Mouse (Mus musculus) c-Kit-positive CD71-positive TER-119-negative erythroid progenitor cells, embryonic 14.5 days (primary cell): ENCODE measurements around the gene Thra.
"Not testable (repeated sequence)": the region's sequence is repeated elsewhere in the genome, so short reads cannot be mapped to it uniquely, and the experiment has no call there.

Experiments used
- DNase-seq: peaks from one replicate; pipeline ENCODE4 v3.0.0-alpha.2; 2013; ENCODE audit warnings: low read depth

Gene Thra

DNA sequence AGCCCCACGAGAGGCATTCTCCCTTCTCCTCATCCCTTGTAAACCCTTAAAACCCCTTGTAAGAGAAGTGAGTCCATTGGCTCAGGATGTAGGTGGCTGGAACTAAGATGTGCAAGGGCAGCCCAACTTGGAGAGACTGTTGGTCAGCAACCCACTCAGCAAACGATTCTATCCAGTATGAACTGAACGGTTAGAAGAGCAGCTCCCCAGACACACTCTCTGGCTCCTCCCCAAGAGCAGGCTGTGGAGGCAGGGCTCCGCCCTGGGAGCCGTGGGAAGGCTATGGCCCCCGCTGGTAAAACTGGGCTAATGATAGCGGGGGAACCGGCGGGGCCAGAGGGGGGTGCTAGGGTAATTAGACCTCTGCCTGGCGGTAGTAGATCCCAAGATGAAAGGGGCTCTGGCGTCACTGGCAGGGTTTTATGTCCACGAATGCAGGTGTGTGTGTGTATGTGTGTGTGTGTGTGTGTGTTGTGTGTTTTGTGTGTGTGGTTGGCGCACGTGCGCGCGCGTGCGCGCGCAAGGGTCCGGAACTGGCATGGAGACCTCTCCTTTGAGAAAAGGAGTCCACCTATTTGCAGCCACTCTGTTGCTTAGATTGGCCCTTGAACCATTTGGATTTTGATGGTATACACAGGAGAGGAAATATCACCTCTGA lies at the start of gene Thra:
Thra (plus strand) TSS at position 246 of the 658 bp plus-strand sequence.
- DNase-seq = peak; percentile 72

GRCm38 (mm10) chr11:98693201-98693600 lies 47.2 kb upstream of the Thra start:
- no peak for DNase-seq

DNA sequence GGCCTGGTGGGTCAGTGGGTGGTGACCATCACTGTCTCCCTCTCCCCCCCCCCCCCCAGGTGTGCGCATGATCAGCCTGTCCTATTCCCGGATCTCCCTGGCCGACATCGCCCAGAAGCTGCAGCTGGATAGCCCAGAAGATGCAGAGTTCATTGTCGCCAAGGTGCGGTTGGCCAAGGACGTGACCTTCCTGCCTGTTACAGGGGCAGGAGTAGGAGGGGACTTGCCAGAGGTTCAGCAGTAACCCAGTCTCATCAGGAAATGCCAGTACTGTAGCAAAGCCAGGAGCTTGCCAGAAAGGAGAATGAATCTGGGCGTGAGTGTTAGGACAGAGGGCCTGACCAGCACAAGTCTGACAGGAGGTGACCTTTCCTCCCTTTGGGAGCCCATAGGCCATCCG lies 46.7 kb upstream of the Thra start:
- DNase-seq = no peak

GRCm38 (mm10) chr11:98694301-98694700 lies 46.1 kb upstream of the Thra start:
- no peak for DNase-seq

DNA sequence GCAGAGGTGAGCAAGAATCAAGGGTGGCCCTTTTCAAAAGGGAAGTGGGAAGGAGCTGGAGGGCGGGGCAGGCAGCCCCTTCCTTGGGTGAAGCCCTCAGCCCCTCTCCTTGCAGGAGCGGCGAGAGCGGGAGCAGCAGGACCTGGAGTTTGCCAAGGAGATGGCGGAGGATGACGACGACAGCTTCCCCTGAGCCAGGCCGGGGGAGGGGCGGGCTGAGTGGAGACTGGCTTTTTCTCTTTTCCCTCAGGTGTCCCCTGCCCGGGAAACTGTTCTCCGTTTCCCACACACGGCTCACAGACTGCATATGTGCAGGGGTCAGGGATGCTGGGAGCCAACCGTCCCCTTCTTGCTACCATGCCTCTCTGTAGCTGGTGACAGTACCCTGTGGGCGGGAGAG lies 45.0 kb upstream of the Thra start:
- no peak for DNase-seq

DNA sequence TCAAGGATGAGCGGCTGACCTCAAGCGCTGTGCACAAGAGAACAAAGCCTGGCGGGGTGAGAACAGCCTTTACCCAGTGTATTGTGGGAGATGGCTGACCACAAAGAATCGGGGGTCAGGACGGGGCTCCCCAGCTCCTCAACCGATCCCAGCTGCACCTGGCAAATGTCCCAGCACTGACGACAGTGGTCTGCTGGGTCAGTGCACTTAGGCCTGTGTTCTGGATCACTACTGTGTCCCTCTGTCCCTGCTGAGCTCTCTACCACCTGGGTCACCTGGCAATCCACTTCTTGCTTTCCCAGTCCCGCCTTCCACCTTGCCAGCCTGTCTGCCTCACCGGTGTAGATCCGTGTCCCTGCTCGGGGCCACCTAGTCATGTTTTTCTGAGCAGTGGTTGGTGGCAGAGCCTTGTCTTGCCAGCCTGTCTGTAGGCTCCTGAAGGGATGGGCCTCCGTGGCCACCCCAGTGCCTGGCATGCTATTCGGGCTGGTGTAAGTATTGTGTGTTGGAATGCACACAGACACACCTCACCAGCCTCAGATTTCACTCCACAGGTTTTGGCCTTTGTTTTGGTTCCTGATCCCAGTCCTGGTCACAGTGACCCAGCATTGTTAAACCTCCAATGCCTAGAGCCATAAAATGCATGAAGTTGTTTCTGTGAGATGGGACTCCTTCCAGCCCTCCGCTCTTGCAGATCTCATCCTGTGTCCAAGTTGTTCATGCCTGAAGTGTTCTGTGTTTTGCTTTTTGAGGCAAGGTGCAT lies 43.8 kb upstream of the Thra start:
- DNase-seq = no peak

DNA sequence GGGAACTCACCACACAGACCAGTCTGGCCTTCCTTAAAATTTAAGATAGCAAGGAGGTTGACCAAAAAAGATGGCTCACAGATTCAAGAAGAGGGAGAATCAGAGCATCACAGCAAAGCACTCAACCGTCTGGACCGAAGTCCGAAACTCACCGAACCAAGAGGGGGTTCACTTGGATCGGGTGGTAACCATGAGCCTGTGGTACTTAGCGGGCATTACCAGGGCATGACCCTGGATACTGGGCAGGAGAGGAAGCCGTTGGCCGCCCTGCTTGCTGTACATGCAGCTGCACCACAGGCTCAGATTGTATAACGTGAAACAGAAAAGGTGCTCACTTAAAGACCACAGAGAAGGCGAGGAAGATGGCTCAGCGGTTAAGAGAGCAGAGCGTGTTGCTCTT lies 43.2 kb upstream of the Thra start:
- DNase-seq = no peak

DNA sequence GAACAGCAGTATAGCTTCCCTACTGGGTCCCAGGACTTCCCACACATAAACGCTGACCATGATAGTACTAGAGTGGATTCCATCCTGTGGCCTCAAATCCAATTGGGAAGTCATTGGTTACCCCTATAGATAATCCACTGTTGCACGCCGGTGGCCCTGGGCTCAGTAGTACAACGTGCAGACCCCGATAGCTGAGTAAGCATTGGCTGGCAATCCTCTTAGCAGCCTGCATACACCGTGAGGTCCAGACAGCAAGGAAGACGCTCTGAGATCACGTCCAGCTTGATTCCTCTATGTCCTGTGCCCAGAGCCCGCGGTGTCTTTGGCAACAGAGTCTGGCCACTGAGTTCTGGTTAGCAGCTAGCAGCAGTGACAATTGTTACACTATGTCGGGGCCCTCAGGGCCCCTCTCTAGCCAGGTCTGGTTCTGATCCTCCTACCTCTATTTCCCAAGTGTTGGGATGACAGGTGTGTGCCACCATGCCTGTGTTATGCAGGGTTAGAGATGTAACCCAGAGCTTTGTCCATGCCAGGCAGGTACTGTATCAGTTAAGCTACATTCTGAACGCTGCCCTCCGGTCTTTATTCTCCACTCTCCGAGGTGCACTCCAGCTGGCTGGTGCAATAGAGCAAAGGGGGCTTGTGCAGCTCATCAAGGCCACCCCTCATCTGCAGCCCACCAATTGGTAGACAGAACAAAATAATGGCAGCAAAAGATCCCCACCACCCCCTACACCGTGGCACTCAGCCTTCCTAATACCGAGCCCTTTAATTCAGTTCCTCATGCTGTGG lies 41.4 kb upstream of the Thra start:
- no peak for DNase-seq

DNA sequence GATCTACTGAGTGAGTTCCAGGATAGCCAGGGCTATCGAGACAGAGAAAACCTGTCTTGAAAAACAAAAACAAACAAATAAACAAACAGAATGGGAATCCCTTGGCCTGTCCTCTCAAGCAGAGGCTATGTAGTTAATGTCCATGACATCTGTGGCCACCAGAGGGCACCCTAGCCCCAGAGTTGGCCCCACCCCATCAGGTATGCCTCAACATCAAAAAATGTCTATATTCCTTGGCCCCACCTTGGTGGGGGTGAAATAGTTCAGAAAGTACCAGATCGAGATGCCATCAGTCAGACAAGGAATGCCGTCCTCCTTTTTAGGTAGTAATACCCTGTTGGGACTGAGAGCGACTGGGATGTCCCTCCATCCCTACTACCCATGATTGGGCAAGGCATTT lies 40.5 kb upstream of the Thra start:
- peak; percentile 58 for DNase-seq

DNA sequence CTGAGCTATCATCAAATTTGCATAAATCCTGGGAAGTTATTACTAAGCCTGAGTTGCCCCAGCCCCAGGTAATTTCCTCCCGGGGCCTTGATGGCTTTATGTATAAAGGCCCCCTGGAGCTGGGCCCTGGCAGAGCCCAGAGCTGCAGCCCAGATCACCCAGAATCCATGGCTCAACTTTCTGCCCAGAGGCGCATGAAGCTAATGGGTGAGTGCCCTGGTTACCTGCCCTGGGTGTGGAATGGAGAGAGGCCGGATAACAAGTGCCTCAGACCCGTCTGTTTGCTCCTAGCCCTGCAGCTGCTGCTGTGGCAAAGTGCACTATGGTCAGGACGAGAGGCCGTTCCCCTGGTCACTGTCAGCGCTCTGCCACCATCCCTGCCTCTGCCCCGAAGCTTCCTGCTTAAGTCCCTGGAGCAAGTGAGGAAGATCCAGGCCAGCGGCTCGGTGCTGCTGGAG lies 39.2 kb upstream of the Thra start, which contains the start of gene Csf3:
Csf3 (plus strand) TSS at position 51 of the 458 bp plus-strand sequence.
- DNase-seq = no peak

- no peak for DNase-seq
Observed at GRCm38 (mm10) chr11:98702323-98702722, 38.1 kb upstream of the Thra start.

DNA sequence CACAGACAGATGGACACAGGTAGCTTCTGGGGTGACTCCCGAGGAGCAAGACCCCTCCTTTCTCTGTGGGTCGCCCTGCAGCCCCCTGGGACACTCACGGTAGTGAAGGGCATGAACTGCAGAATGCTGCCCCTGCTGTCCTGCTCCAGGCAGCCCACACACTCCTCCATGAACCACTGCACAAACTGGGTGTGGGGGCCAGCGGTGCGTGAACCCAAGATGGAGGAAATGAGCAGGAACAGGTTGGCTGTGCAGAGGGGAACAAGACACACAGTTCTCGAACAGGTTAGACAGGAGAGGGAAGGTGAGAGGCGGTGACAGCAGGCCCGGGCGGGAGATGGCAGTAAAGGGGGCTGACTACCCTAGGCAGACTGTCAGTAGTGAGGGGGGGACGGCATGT lies 35.4 kb upstream of the Thra start:
- DNase-seq = no peak

DNA sequence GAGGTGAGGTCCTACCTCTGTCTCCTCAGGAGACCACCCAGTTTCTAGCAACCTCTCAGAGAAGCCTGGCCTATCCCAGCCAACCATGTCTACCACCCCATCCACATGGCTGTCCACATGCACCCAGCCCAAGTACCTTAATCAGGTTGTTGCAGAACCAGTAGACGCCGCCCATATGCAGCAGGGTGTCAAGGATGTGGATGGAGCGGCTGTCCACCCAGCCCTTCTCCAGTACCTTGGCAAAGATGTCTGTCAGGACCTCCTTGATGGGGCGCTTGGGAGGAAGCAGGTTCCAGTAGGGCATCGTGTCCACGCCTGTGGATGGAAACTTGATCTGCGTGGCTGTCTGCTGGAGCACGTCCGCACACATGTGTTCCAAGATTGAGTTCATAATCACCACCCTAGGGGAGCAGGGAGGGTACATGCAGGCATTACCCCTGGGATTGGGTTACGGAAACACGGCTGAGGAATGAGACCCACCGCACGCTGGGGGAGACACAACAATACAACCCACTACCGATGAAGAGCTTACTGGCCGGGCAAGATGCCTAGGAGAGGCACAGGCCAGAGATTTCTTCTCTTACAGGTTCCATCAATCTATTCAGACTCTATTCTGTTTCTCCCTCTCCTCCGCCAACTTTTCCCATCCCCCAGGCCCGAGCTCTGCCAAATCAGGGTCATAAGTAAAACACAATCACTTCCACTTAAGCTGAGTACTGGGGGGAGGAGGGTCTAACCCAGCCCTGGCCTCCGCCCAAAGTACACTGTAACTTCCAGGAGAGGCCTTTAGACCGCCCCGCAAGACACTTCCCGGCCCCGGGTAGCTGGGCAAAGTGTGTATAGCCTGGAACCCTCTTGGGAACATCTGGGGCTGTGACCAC lies 32.8 kb upstream of the Thra start:
- DNase-seq = no peak

GRCm38 (mm10) chr11:98708282-98708956 lies 32.0 kb upstream of the Thra start:
- no peak for DNase-seq

DNA sequence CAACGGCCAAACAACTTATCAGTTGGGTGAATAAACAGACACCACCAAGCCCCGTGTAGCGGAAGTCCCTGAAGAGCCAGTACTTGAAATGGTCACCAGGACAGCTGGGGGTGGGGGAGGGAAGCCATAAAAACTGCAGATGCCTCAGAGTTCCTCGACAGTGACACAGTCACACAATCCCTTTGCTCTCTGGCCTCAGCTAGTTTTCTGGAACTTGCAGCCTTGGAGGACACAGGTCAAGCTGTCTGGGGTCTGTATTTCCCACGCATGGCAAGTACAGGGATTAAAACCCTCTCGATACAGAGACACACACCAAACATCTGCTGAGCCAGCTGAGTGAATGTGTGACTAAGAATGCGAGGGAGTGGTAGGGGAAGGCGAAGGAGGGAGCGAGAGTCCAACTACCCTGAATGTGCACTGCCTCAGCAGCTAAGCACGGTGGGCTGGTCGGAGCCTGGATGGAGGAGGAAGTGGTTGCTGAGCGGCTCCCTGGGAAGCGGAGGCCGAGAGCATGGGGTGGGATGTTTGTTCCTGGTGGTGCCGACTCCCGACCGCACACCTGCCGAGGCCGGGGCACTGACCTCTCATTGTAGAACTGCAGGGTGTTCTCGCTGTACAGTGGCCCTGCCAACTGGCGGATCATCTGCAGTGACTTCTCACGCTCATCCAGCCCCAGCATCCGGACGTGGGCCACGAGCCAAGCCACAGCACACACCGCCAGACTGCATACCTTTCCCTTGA lies 31.3 kb upstream of the Thra start:
- no peak for DNase-seq

GRCm38 (mm10) chr11:98710416-98711045 lies 29.9 kb upstream of the Thra start:
- peak; percentile 83 for DNase-seq

- no peak for DNase-seq
Observed at GRCm38 (mm10) chr11:98711046-98711434, 29.4 kb upstream of the Thra start.

GRCm38 (mm10) chr11:98712009-98712408 lies 28.4 kb upstream of the Thra start:
- DNase-seq = not testable (repeated sequence)

- DNase-seq = no peak
Observed at GRCm38 (mm10) chr11:98713703-98714102, 26.7 kb upstream of the Thra start.

GRCm38 (mm10) chr11:98715946-98716345 lies 24.5 kb upstream of the Thra start:
- no peak for DNase-seq
